Mouse (Mus musculus) liver, postnatal 0 days (tissue): ENCODE results near the gene Slc6a9. TPM values are rescaled to one million over a fixed set of nuclear protein-coding genes. Genes with fewer than 3 reads are reported as not detected.

Experiments used
- ATAC-seq: fragments of 200-750 bp; cut with Nextera tagmentation; 2 replicates; pipeline ENCODE4 v1.8.0; 2017; ENCODE audit warnings: mild to moderate bottlenecking, moderate library complexity
- DNase-seq: peaks from one replicate; pipeline ENCODE4 v3.0.0-alpha.2; 2016
- H3K27ac ChIP-seq: fragments of 300-500 bp; sonication (generic); 2 replicates; pipeline ENCODE4 v1.5.1; 2014; ENCODE audit warnings: antibody characterized with exemption, moderate library complexity, mild to moderate bottlenecking, low read depth
- H3K27me3 ChIP-seq: fragments of 300-500 bp; sonication (generic); 2 replicates; pipeline ENCODE4 v1.6.1; 2014; ENCODE audit warnings: low read length, control low read depth, mixed read lengths; ENCODE audit not compliant: insufficient read depth
- H3K36me3 ChIP-seq: fragments of 300-500 bp; sonication (generic); replicated peaks from 2 replicates; pipeline ENCODE4 v1.6.1; 2014; ENCODE audit warnings: mild to moderate bottlenecking, control low read depth, low read length, moderate library complexity, mixed read lengths; ENCODE audit not compliant: insufficient read depth
- H3K4me1 ChIP-seq: fragments of 300-500 bp; sonication (generic); 2 replicates; pipeline ENCODE4 v1.6.1; 2014; ENCODE audit warnings: antibody characterized with exemption, mild to moderate bottlenecking, control low read depth; ENCODE audit not compliant: insufficient read depth
- H3K4me2 ChIP-seq: fragments of 300-500 bp; sonication (generic); 2 replicates; pipeline ENCODE4 v1.6.1; 2014; ENCODE audit warnings: low read depth, mild to moderate bottlenecking, low read length, moderate library complexity, mixed read lengths
- H3K4me3 ChIP-seq: fragments of 300-500 bp; sonication (generic); 2 replicates; pipeline ENCODE4 v1.5.1; 2014; ENCODE audit warnings: low read depth, low read length
- H3K9ac ChIP-seq: fragments of 300-500 bp; sonication (generic); replicated peaks from 2 replicates; pipeline ENCODE4 v1.6.1; 2014; ENCODE audit warnings: mild to moderate bottlenecking, moderate library complexity
- H3K9me3 ChIP-seq: fragments of 300-500 bp; sonication (generic); 2 replicates; pipeline ENCODE4 v1.6.1; 2016; ENCODE audit warnings: mild to moderate bottlenecking, control low read depth, low read length, mixed read lengths
- CTCF ChIP-seq: sonication (generic); IDR thresholded peaks from 2 replicates; pipeline ENCODE4 v1.5.1; 2016; ENCODE audit warnings: antibody characterized with exemption, low read depth
- EP300 ChIP-seq: IDR thresholded peaks from 2 replicates; pipeline ENCODE4 v1.6.1; 2016; ENCODE audit warnings: antibody characterized with exemption, low read depth, mild to moderate bottlenecking
- WGBS: fragments of 180-500 bp; shearing (Covaris S2); extraction: QIAGEN DNeasy Blood & Tissue Kit; methylation state at CpG from one replicate; pipeline ENCODE4 v1.1.7; 2014; ENCODE audit not compliant: insufficient replicate concordance; 5-methylcytosine and 5-hydroxymethylcytosine counted together
- polyA plus RNA-seq: library from polyadenylated mRNA; unstranded; fragments of >200 nt; fragmentation: Nextera tagmentation; extraction: Ambion mirVana; gene quantifications from 2 replicates; pipeline ENCODE4 v1.2.1, GENCODE M21; 2015

Gene Slc6a9
- polyA plus RNA-seq, 1 experiment from 2014 or later = 19.5 TPM

DNA sequence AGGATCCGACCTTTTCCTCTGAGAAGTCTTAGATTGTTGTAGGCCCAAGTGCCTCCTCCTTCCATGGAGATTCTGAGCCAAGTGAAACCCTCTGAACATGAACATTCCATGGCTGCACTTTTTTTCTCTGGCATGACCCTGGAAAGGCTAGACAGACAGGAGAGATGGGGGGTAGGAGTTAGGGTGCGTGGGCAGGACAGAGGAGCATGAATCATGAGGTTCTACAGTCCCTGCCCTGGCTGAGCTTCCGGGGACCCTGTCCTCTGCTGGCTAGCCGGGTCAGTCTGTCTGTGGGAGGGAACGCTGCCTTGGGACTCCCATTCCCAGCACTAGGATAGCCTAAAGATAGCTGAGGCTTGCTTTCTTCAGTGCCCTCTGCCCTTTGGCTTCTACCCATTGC lies 10.2 kb downstream of the Slc6a9 start:
- Histone ChIP-seq H3K27me3 (no peaks in the 10 kb centered on the region), H3K4me3 (no peak overlapping the region), H3K9me3 (no peaks in the 10 kb centered on the region), H3K4me2 (no peak overlapping the region), H3K4me1 (peaks cover 12% of the 10 kb centered on the region), H3K27ac (no peak overlapping the region), H3K9ac (no peak overlapping the region), H3K36me3 (peaks cover 59% of the 10 kb centered on the region)
- WGBS = 78% methylated on average over 5 of the region's 5 CpGs
- ATAC-seq (no peak), DNase-seq (no peak)
- TF ChIP-seq CTCF = no peak
- no peak for TF ChIP-seq EP300

DNA sequence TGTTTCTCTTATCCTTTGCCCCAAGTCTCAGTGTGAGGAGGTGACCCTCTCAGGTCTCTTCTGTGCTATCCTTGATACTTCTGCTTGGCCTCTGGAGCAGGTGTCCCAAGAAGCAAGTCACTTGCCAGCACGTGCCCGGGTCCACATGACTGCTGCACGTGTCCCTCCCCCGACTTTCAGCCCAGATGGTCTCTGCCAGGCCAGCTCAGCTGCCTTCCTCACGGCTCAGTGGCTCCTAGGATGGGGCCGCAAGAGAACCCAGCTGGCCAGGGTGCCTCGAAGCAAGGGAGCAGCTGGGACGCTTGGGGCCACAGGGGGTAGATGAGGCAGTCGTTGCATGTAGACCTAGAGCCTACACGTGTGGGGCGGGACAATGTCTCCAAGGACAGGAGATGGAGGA lies 11.0 kb downstream of the Slc6a9 start:
- Histone ChIP-seq H3K4me1 (peaks cover 7% of the 10 kb centered on the region), H3K4me3 (no peak overlapping the region), H3K27ac (no peak overlapping the region), H3K36me3 (peaks cover 53% of the 10 kb centered on the region), H3K27me3 (no peaks in the 10 kb centered on the region), H3K9me3 (no peaks in the 10 kb centered on the region), H3K9ac (no peak overlapping the region), H3K4me2 (no peak overlapping the region)
- ATAC-seq (0 out of 2 replicates have a peak, but pooled peaks have one; percentile 19), DNase-seq (no peak)
- 82% methylated on average over 11 of the region's 11 CpGs for WGBS
- TF ChIP-seq EP300 (no peak), CTCF (no peak)

DNA sequence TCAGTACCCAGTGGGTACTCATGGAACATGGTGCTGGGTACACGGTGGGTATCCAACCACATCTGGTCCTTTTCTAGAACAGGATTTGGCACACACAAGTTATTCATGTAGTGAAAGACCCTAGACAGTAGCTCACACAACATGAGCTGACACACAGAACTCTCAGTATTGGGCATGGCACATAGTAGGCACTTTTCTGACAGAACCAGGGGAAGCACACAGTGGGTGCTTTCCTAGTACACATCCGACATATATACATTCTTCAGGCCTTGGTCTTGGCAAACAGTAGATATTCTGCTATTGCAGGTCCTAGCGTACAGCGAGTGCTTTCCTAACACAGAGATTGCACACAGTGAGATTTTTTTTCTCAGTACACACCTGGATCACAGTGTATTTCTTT lies 12.0 kb downstream of the Slc6a9 start:
- no peak overlapping the region for H3K9ac ChIP-seq
- no peaks in the 10 kb centered on the region for H3K9me3 ChIP-seq
- ATAC-seq (no peak), DNase-seq (no peak)
- WGBS = 96% methylated on average over 4 of the region's 4 CpGs
- no peak overlapping the region for H3K27ac ChIP-seq
- no peak overlapping the region for H3K4me2 ChIP-seq
- no peaks in the 10 kb centered on the region for H3K27me3 ChIP-seq
- H3K4me1 ChIP-seq = no peaks in the 10 kb centered on the region; the same call in 1 of the 2 replicates
- peaks cover 49% of the 10 kb centered on the region for H3K36me3 ChIP-seq
- no peak overlapping the region for H3K4me3 ChIP-seq
- TF ChIP-seq EP300 = no peak
- TF ChIP-seq CTCF = no peak

DNA sequence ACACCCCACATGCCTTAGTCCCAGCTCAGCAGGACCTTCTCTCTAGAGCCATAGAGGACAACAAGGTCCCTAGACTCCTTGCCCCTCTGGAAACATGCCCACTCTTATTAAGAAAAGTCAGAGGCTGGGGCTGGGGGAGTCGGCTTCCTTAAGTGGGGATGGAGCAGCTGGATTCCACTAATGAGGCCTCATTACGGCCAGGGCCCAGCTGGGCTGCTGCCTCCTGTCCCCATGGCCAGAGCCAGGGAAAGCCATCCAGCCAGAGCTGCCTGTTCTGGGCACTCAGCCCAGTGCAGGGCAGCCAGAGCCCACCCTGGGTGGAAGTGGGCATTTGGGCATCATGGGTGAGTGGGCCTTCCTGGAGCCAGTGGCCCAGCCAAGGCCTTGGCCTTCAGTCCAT lies 12.7 kb downstream of the Slc6a9 start:
- no peak overlapping the region for H3K27ac ChIP-seq
- TF ChIP-seq CTCF (no peak), EP300 (no peak)
- no peak overlapping the region for H3K4me3 ChIP-seq
- peaks cover 3% of the 10 kb centered on the region; the same call in 1 of the 2 replicates for H3K4me1 ChIP-seq
- H3K9me3 ChIP-seq = no peaks in the 10 kb centered on the region
- ATAC-seq = no peak
- no peak overlapping the region for H3K4me2 ChIP-seq
- no peak overlapping the region for H3K9ac ChIP-seq
- DNase-seq = no peak
- WGBS = 69% methylated on average over 2 of the region's 2 CpGs
- H3K36me3 ChIP-seq = peaks cover 49% of the 10 kb centered on the region
- H3K27me3 ChIP-seq = no peaks in the 10 kb centered on the region

DNA sequence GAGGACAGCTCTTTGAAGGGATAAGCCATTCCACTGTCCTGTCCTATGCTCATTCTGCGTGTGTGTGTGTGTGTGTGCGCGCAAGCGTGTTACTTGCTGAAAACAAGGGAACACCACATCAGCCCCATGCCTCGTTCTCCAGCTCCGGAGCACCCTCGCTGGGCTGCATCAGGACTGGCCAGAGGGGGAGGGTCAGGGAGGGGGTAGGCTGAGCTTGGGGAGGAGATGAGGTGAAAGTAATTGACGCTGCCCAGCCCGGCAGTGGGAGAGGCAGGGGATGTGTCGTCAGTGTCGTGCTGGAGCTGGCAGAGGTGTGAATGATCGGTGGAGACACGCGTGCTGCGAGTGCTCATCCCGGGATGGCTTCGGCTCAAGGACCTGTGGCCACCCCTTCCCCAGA lies 14.8 kb downstream of the Slc6a9 start:
- no peak overlapping the region for H3K9ac ChIP-seq
- H3K4me3 ChIP-seq = no peak overlapping the region
- TF ChIP-seq CTCF = no peak
- no peak for TF ChIP-seq EP300
- H3K4me2 ChIP-seq = no peak overlapping the region
- DNase-seq = no peak
- H3K4me1 ChIP-seq = peaks cover 3% of the 10 kb centered on the region; the same call in 1 of the 2 replicates
- ATAC-seq = no peak
- H3K36me3 ChIP-seq = peaks cover 37% of the 10 kb centered on the region
- H3K27ac ChIP-seq = no peak overlapping the region
- H3K27me3 ChIP-seq = no peaks in the 10 kb centered on the region
- no peaks in the 10 kb centered on the region for H3K9me3 ChIP-seq
- 73% methylated on average over 17 of the region's 17 CpGs for WGBS

DNA sequence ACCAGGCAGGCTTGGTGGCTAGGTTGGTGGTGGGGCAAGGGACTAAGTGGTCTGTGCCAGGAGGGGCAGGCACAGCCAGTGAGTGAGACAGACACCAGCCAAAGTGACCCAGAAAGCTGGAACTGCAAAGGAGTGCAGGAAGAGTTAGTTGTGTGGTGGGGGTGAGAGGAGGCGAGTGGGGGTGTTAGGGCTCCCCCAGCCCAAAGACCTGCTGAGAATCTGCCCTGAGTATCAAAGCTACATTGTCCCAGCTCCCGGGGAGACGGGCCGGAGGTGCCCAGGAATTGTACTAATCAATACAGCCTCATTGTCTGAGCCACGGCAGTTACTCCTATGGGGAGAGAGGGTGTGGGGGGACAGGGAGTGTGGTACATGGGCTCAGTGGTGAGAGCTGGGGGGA lies 15.2 kb downstream of the Slc6a9 start:
- Histone ChIP-seq H3K4me3 (no peak overlapping the region), H3K9ac (no peak overlapping the region), H3K27ac (no peak overlapping the region), H3K4me2 (no peak overlapping the region), H3K4me1 (peaks cover 3% of the 10 kb centered on the region; the same call in 1 of the 2 replicates), H3K27me3 (no peaks in the 10 kb centered on the region), H3K9me3 (no peaks in the 10 kb centered on the region), H3K36me3 (peaks cover 32% of the 10 kb centered on the region)
- DNase-seq (no peak), ATAC-seq (no peak)
- TF ChIP-seq EP300 = no peak
- no peak for TF ChIP-seq CTCF
- 77% methylated on average over 5 of the region's 5 CpGs for WGBS

DNA sequence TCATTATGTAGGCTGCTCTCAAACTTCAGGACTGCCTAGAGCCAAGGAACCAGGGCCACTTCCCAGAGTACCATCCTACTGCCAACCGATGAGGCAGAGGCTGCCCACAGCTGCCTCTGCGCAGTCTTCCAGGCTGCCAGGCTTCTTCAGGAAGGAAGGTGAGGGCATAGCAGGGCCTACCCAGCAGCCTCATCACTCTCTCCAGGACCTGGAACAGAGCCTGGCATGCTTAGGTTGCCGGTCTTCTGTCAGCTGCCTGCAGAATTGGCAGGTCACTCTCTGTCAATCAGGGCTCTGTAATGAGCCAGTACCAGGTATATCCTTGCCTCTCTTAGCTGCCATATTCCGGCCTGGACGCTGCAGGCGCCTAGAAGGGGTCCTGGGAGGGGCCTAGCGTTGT lies 15.9 kb downstream of the Slc6a9 start:
- no peaks in the 10 kb centered on the region for H3K27me3 ChIP-seq
- no peak overlapping the region for H3K9ac ChIP-seq
- 89% methylated on average over 7 of the region's 7 CpGs for WGBS
- ATAC-seq (no peak), DNase-seq (no peak)
- no peaks in the 10 kb centered on the region for H3K9me3 ChIP-seq
- H3K4me2 ChIP-seq = no peak overlapping the region
- no peak overlapping the region for H3K4me3 ChIP-seq
- peaks cover 3% of the 10 kb centered on the region; the same call in 1 of the 2 replicates for H3K4me1 ChIP-seq
- TF ChIP-seq CTCF = no peak
- no peak for TF ChIP-seq EP300
- H3K27ac ChIP-seq = no peak overlapping the region
- peaks cover 27% of the 10 kb centered on the region for H3K36me3 ChIP-seq
